Mouse (Mus musculus) liver, postnatal 0 days (tissue): ENCODE results near the gene Cd84.

Experiments used
- CTCF ChIP-seq: sonication (generic); IDR thresholded peaks from 2 replicates; pipeline ENCODE4 v1.5.1; 2016; ENCODE audit warnings: antibody characterized with exemption, low read depth
- EP300 ChIP-seq: IDR thresholded peaks from 2 replicates; pipeline ENCODE4 v1.6.1; 2016; ENCODE audit warnings: antibody characterized with exemption, low read depth, mild to moderate bottlenecking

GRCm38 (mm10) chr1:171825462-171825861 lies 14.0 kb upstream of the Cd84 start:
- peak; percentile 56 for TF ChIP-seq CTCF
- TF ChIP-seq EP300, result no peak
